Mouse (Mus musculus) lung, postnatal 36 days (tissue): ENCODE results near the gene Grm4.

Experiments used
- DNase-seq: peaks from one replicate; pipeline ENCODE4 v3.0.0; 2022; ENCODE audit warnings: mixed read lengths

Gene Grm4

DNA sequence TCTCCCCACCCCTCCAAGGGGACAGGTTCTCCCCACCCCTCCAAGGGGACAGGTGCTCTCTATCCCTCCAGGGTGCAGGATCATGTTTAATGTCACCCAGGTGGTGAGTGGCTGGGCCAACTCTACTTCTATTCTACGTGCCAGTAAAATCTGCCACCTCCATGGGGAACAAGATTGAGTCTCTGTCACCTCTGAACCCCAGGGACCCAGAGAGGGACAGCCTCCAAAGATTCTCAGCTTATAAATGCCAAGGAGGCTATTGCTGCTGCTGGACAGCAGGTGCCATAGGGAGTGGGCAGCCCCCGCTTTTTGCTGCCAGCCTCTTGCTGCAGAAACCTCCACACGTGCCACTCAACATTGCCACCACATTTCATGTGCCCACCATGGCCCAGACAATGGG lies 37.6 kb downstream of the Grm4 start:
- DNase-seq, result no peak

DNA sequence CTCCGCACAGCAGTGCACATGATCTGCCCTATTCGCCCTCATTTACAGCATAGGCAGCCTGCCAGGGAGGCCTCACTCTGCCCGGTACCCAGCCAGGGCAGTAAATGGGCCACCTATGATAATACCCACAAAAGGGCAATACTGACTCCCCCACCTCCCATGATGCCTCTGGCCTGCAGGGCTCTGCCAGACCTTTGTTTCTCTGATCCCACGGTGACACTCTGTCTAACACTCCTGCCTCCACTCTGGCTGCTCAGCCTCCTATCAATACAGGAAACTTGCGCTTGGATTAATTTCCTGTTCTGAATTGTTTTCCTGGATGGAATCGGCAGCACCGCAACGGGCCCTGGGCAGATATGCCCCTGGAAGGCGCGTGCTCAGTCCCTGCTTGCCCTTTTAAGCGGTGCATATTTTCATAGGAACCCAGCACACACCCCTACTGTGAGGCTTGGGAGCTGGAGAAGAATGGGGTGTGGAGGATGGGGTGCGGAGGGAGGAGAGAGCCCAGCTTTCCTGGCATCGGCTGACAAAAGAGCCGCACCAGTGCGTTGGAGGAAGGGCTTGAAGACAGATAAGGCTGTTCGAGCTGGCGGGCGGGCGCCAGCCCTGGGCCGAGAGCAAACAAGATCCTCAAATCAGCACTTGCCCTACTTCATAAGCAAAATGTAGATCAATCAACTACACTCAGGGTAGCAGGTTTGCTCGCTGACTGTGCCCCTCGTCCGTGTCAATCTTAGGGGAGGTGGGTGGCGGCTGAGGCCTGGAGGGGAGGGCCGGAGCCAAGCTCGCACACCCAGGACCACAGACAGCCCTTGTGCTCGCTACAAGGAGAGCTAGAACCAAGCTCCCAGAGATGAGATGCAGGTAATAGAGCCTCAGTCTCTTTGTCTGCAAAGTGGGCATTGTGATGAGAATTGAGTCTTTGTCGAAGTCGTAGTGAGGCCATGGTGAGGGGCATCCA lies 40.8 kb downstream of the Grm4 start:
- peak; percentile 21 for DNase-seq

DNA sequence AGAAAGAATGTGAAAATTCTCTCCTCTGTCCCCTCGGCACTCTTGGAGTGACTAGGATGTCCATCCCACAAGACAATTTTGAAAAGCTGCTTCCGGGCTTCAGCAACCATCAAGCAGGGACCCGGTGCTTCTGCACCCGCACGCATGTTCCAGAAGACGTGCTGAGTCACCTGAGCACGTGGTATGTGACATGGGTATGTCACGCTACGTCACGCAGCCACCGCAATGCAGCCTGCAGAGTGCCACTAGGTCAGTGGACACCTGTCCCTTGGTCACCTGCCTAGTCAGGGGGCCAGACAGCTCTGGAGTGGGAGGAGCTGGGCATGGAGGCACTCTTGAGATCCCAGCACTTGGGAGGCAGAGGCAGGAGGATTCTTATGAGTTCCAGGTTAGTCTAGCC lies 45.6 kb downstream of the Grm4 start:
- no peak for DNase-seq

DNA sequence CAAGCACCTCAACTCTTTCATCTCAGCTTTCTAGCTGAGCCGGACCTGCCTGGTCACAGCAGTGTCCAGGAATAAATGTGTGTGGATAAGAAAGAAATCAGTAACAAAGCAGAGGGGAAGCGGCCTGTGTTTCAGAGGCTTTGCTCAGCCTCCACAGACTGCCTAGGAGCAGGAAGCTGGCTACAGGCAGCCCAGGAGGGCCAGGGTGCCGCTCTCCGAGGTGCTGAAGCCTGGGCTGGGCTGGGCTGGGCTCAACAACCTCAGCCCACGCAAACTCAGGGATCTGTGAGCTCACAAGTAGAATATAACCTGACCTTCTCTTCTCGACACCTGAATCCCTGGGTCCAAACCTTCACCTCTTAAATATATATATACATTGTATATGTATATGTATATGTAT lies 54.6 kb downstream of the Grm4 start:
- DNase-seq, result peak; percentile 13

DNA sequence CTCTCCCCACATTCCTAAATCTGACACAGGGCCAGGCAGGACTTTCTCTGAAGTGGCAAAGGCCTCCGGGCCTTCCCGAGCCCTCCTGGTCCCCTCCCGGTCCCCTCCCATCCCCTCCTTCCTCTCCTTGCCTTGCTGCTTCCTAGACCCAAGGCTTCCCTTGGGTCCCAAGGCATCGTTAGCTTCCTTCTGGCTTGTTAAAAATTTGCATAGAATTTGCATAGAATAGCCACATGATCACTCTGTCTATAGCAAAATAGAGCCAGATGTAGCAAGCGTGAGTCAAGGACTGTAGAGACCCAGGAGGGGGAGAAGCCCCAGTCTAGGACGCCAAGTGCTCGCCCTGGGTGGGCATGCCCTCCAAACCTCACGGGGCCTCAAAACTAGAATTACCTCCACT lies 55.3 kb downstream of the Grm4 start:
- no peak for DNase-seq

DNA sequence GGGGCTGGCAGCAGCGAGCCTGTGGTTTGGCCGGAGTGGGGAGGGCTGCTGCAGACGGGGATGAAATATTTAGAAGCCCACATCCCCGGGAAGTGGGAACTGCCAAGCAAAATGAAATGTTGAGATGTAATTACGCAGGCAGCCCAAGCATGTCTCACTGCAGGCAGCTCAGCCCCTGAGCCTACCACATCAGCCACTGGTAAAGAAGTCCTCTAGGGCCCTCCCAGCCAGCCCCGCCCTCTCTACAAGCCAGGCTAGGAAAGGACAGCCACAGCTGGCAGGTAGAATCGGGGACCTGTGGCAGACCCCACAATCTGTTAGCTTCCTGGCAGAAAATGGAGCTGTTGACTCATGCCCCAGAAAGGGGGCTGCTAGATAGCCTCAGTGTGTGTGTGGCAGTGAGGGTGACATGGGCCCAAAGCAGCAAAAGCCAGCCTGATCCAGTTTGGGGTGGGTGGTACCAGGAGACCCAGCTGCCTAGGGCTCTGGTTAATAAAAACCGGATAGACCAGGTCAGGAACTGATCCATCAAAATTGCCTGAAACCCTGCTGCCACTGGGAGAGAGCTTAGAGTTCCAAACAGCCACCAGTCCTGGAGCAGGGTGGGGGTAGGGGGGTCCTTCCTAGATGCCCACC lies 56.8 kb downstream of the Grm4 start:
- DNase-seq, result no peak

DNA sequence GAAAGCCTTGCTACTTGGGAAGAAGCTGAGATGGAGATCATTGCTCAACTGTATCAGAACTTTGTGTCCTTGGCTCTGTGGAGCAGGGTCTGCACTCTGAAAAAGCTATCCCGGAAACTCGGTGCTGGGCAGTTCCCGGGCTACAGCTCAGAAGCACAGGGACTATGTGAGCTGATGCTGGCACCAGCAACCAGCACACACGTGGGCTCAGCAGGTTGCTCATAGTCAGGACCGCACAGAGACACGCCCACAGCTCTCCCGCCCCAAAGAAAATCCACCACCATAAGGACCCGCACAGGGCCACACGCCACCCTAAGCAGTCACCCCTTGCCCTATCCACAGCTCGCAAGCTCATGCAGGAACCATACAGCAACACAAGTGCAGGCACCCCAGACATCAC lies 61.2 kb downstream of the Grm4 start:
- DNase-seq, result no peak

DNA sequence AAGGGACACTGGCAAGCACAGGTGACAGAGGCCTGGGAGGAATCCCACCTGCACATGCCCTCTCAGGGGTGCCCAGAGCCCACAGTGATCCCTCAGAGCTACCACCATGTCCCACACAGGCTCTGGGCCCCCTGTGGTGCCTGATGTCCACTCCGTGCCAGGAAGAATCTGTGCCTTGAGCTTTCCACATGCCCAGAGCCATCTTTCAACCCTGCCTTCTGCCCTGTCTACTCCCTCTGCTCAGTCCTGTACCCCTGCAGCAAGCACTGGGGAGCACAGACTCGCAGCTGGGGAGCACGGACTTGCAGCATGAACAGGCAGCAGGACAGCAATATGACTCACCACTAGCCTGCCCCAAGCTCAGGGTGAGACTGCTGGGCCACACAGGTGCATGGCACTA lies 62.0 kb downstream of the Grm4 start:
- DNase-seq, result no peak

DNA sequence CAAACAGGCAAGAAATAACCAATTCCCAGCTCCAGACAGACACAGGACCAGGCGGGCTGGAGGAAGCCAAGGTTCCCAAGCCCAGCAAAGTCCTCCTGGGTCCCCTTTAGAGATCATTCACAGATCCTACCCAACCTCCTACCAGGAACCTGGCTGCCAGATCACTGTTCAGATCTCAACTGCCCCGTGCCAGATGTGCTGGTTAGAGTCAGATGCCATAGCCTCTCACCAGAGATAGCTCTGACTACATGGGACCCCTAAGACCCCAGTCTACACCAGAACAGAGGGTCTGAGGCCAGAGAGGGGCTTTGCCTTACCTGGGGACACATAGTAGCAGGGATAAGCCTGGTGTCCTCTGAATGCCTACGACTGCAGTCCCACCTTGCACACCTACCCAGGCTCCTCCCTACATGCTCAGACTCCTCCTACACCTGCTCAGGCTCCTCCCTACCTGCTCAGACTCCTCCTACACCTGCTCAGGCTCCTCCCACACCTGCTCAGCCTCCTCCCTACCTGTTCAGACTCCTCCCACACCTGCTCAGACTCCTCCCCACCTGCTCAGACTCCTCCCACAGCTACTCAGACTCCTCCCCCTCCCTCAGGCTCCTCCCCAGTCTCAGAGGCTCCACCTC lies 63.2 kb downstream of the Grm4 start:
- no peak for DNase-seq

DNA sequence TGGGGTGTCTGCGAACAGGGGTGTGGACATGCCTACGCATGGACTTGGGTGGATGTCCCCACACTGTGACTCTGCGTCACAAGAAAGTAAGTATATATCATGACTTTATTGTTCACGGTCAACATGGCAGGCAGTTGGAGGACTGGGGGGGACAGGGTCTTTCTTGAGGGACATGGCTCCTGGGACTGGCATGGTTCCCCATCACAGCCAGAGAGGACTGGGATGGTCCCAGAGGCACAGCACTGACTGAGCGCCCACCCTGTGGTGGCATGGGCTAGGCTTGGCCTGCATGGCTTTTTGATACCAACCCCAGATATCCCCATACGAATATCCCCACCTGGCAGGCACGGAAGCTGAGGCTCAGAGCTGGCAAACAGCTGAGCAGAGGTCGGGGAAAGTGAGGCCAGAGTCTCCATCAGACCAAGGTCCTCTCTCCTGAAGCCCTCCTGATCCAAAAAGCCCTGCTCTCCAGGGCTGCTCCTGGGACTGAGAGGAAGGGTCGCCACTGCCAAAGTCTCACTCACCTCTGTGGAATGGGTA lies 64.1 kb downstream of the Grm4 start:
- no peak for DNase-seq

DNA sequence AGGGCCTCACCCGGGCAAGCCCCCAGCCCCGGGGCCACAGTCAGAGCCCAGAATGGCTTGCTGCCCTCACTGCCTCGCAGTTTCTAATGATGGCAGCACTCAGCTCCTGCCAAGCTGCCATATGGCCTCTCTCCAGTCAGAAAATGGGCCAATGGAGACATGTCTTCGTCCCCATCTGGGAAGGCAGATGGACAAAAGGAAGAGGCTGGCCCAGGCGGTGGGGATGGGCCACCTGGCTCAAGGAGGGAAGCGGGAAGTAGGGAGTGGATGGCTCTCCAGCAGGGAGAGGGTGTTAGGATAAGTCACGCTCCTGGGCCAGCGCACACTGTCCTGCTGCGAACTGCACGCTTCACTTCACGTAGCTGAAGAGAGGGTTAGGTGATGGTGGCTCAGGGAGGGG lies 64.8 kb downstream of the Grm4 start:
- no peak for DNase-seq

DNA sequence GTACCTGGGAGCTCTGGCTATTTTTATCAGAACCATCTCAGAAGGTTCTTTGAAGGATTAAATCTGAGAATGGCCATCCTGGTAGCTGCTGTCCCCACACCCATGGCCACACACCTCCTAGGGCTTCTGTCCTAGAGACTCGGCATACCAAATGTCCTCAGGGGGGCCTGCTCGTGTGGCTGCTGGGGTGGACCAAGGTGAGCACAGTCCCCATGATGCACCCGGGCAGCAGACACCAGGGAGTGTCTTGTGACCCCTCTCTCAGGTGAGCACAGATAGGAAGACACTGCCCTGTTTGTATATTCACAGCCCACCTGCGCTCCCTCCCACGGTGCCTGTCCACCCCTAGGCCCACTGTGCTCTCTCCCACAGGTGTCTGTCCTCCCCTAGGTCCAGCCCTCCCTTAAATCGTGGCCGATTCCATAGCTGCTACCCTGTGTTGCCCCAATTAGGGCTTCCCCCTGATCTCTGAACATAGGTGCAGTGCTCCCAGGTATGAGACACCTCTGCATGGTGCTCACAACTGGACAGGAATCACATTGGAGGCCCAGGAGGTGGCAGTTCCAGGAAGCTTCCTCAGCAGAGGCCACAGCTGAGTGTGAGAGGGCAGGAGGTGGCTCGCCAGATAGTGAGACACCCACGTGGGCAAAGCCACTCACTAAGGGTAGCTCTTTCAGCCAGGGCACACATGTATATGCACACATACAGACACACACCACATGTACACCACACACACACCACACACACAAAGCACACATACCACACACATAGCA lies 66.0 kb downstream of the Grm4 start:
- no peak for DNase-seq

DNA sequence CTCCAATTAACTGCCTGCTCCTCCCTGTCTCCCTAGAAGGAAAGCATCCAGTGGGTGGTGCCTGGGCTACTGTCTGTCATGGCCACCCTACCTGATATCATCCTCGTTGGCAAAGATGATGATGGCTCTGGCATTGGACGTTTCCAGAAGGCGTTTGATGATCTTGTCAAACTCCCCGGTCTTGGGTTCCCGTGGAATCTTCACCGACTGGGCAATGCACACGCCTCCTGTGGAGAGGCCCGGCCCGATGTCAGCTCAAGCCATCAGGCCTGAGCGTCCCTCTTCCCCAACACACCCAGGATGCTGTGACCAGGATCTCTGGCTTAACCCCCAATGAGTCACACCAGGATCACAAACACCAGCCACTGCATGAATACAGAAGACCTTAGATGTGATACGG lies 66.8 kb downstream of the Grm4 start:
- no peak for DNase-seq

DNA sequence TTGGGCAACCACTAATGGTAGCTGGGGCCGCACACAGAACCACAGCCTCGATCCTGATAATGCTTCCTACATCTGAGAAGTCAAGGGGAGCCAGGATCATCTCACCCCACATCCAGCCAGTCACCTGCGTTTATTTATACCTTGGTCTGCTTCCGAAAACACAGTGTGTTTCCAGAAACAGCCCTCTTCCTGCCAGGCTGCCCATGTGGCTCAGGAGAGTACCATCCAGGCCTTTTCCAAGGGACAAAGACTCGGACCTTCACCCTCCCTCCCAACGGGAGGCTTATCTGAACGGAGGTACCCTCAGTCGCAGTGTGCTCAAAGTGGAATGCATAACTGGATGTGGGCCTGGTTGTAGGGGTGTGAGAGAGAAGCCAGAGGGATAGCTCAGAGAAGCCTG lies 68.2 kb downstream of the Grm4 start:
- DNase-seq, result no peak

DNA sequence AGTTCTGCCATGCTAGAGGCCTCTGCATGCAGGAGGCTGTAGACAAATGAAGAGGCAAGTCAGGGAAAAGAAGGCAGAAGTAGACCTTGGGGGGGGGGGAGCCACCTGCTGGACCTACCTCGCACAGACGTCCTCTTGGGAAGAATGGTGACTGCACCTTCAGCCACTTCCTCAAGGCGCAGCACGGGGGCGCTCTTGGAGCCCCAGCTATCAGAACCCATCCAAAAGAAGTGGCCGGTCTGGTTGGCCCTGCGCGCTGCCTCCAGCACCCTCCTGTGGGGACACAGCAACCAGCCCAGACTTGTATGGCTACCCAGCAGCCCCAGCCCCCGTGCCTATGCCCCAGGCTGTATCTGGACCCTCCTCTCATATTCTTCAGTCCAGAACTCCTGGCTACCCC lies 69.4 kb downstream of the Grm4 start:
- no peak for DNase-seq

DNA sequence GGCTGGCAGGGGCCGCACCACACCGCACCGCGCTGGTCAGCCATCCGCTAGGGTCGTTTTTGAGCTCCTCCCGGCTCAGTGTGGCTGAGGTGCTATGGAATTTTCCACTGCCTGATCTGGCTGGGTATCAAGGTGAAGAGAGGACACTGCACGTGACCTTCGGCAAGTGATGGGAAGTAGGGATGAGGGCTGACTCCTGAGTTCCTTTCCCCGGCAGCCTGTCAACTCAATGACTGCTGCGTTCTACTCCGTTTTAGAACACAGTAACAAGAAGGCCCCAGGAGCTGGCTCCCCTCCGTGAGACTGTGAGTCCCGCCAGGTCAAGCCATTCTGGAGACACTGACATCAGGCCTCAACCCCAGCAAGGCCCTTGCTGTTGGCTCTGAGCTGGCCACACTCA lies 70.0 kb downstream of the Grm4 start:
- DNase-seq, result no peak

DNA sequence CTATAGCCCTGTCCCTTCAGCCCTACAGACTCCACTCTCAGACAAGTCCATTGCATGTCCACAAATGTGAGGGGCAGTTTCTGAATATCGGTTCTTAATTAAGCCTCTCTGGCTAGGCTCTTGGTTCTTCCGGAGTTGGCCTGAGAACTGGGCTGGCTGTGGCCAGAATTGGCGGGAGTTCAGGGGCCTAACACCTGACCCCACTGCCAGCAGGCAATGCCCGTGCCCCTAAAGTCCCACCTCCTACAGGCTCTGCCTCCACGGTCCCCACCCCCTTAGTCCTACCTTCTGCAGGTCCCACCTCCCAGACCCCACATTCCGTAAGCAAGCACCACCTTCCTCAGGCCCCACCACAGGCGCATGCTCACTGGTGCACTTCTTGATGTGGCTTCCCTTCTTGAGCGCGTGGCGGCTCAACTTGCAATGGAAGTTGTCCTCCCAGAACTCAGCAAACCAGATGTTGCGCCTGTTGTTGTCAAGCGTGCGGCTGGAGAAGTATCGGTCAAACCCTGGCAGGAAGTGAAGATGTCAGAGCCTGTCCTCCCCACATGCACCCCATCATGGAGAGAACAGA lies 71.4 kb downstream of the Grm4 start:
- no peak for DNase-seq

DNA sequence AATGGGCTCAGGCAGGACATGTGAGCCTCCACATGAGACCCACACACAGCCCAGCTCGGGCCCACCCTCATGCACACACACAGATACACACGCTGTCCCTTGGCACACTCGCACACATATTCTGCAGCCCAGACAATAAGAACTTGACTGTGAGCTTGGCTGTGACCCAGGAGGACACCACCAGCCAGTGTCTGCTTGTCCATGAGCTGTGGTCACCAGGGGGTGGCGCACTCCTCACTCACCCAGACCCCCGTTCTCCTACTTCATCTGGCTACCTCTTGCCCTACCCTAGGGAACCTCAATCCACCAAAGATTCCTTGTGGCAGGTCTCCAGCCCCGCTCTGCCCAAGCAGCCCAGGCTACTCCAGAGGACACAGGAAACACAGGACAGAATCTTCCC lies 72.5 kb downstream of the Grm4 start:
- DNase-seq, result no peak

DNA sequence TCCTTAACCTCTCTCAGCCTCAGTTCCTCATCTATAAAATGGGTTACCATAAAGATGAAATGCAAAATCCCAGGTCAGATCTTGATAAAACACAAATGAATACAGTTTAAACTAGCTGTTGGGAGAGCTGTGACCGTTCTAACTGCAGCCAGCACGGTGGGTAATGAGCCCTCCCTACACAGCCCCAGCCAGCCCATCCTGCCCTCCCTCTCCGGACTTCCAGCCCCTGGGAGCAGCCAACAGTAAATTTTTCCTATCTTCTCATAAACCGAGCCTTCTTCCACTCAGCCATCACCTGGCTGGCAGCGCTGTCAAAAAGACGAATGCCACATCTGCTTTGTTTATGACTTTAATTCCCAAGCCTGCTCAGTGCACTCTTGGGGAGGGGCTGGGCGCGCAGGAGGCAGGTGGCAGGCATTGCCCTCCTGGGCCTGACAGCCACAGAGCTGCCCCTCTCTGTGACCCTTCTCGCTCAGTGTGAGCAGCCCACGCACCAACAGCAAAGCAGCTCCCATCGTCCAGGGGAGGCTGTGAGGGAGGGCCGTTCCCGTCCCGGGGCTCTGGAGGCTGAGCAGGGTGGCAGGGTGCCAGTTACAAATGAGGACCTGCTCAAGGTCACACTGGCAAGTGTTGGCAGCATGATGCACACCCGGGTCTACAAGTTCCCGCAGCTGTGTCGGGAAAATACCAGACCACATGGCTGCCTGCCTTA lies 75.7 kb downstream of the Grm4 start:
- DNase-seq, result no peak

DNA sequence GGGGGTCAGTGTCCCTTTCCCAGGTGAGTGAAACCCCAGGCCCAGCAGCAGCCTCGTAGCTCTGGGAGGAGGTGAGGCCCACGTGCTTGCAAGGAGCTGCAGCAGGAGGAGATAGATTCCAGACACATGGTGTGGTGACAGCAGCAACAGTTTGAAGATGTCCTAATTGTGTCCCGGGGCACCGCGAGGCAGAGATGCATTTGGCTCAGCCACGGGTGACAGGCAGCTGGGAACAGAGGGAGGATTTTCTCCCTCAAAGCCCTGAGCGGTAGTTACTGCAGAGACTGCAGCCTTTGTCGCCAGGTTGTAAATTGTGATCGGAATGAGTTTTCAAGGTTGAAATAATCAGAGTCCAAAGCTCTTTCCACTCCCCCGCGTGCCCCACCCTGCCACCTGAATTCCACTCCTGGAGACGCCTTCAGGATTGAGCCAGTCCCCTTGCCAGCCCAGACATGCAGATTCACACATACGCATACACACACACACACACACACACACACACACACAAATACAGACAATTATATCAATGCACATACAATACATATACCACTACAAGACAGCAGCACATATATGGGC lies 78.6 kb downstream of the Grm4 start:
- no peak for DNase-seq

DNA sequence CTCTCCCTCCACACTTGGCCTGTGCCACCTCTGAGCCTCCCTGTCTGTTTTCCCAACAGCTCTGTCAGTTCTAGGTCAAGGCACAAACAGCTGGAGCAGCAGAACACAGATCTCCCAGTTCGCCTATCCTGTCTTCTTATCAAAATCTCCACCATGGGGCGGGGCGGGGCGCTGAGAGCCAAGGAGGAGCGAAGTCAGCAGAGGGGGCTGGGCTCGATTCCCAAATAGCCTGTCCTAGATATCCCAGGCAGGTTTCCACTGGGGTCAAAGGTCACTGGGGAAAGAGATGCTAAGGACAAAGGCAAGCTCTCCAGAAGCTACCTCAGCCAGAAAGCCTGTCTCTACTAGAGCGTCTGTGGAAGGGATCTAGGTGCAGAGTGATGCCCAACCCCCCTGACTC lies 79.4 kb downstream of the Grm4 start:
- no peak for DNase-seq

DNA sequence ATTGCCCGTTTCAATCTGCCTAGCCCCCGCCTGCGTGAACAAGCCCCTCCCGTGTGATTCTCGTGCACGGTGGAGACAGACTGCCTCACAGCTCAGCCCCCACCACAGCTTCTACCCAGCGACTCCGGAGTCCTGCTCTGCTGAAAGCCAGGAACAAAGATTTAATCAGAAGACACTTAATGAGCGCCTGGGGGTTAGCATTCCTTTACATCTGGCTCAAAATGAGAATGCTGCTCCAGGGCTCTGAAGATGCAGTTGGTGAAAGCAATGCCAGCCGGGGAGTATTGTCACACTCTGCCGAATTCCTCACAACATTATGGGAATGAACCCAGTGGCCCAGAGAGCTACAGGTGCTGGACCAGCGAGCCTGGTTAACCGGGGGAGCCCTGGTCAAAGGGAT lies 85.4 kb downstream of the Grm4 start:
- no peak for DNase-seq
